Mouse (Mus musculus) forelimb bud, embryonic 11.5 days (tissue): ENCODE measurements around the gene D430041D05Rik.

ENCODE experiments used
- DNase-seq: peaks from one replicate; pipeline ENCODE4 v3.0.0-alpha.2; 2012; ENCODE audit warnings: low read depth, low spot score

D430041D05Rik gene

GRCm38 (mm10) chr2:104410963-104411545 is at the start of gene D430041D05Rik:
TSS of gene D430041D05Rik (minus strand) at chr2:104411013.
- no peak for DNase-seq

GRCm38 (mm10) chr2:104460021-104460420 is 49.2 kb upstream of the D430041D05Rik start:
- DNase-seq = no peak

- no peak for DNase-seq
These were observed 47.9 kb upstream of the D430041D05Rik start for GRCm38 (mm10) chr2:104458569-104459332.

- DNase-seq = no peak
These were observed 46.3 kb upstream of the D430041D05Rik start for GRCm38 (mm10) chr2:104457106-104457505.

- no peak for DNase-seq
These were observed 39.9 kb upstream of the D430041D05Rik start for GRCm38 (mm10) chr2:104450685-104451084.

GRCm38 (mm10) chr2:104449191-104449590 is 38.4 kb upstream of the D430041D05Rik start:
- no peak for DNase-seq

GRCm38 (mm10) chr2:104448201-104448600 is 37.4 kb upstream of the D430041D05Rik start:
- DNase-seq = no peak

GRCm38 (mm10) chr2:104446016-104446415 is 35.2 kb upstream of the D430041D05Rik start:
- no peak for DNase-seq

- peak; percentile 56 for DNase-seq
These were observed 34.0 kb upstream of the D430041D05Rik start for GRCm38 (mm10) chr2:104444776-104445175.

GRCm38 (mm10) chr2:104442341-104442740 is 31.5 kb upstream of the D430041D05Rik start:
- DNase-seq = no peak

- no peak for DNase-seq
These were observed 25.4 kb upstream of the D430041D05Rik start for GRCm38 (mm10) chr2:104436226-104436625.

GRCm38 (mm10) chr2:104431067-104431466 is 20.3 kb upstream of the D430041D05Rik start:
- DNase-seq = no peak

- DNase-seq = no peak
These were observed 19.8 kb upstream of the D430041D05Rik start for GRCm38 (mm10) chr2:104430566-104430965.

- DNase-seq = no peak
These were observed 15.3 kb upstream of the D430041D05Rik start for GRCm38 (mm10) chr2:104426112-104426511.

GRCm38 (mm10) chr2:104422230-104422629 is 11.4 kb upstream of the D430041D05Rik start:
- peak; percentile 46 for DNase-seq

GRCm38 (mm10) chr2:104420805-104421204 is 10.0 kb upstream of the D430041D05Rik start:
- no peak for DNase-seq

GRCm38 (mm10) chr2:104419999-104420398 is 9.2 kb upstream of the D430041D05Rik start:
- DNase-seq = no peak

GRCm38 (mm10) chr2:104419411-104419810 is 8.6 kb upstream of the D430041D05Rik start:
- DNase-seq = no peak

- DNase-seq = no peak
These were observed 2.2 kb upstream of the D430041D05Rik start for GRCm38 (mm10) chr2:104413011-104413410.

GRCm38 (mm10) chr2:104412496-104412895 is 1.7 kb upstream of the D430041D05Rik start:
- DNase-seq = no peak

- no peak for DNase-seq
These were observed 993 bp upstream of the D430041D05Rik start for GRCm38 (mm10) chr2:104411806-104412205.

GRCm38 (mm10) chr2:104409851-104410821 is 677 bp downstream of the D430041D05Rik start:
- DNase-seq = peak; percentile 31
